Mouse (Mus musculus): ENCODE measurements around the gene Cdc34.

Gene Cdc34

GRCm38 (mm10) chr10:79681591-79682245 lies at the start of gene Cdc34:
Gene Cdc34 (plus strand): TSS chr10:79682195.
- DNase-seq = peak; percentile 100

- no peak for DNase-seq
Observed at GRCm38 (mm10) chr10:79633006-79633777, 48.8 kb upstream of the Cdc34 start.

GRCm38 (mm10) chr10:79636287-79636686 lies 45.7 kb upstream of the Cdc34 start:
- DNase-seq = no peak

DNA sequence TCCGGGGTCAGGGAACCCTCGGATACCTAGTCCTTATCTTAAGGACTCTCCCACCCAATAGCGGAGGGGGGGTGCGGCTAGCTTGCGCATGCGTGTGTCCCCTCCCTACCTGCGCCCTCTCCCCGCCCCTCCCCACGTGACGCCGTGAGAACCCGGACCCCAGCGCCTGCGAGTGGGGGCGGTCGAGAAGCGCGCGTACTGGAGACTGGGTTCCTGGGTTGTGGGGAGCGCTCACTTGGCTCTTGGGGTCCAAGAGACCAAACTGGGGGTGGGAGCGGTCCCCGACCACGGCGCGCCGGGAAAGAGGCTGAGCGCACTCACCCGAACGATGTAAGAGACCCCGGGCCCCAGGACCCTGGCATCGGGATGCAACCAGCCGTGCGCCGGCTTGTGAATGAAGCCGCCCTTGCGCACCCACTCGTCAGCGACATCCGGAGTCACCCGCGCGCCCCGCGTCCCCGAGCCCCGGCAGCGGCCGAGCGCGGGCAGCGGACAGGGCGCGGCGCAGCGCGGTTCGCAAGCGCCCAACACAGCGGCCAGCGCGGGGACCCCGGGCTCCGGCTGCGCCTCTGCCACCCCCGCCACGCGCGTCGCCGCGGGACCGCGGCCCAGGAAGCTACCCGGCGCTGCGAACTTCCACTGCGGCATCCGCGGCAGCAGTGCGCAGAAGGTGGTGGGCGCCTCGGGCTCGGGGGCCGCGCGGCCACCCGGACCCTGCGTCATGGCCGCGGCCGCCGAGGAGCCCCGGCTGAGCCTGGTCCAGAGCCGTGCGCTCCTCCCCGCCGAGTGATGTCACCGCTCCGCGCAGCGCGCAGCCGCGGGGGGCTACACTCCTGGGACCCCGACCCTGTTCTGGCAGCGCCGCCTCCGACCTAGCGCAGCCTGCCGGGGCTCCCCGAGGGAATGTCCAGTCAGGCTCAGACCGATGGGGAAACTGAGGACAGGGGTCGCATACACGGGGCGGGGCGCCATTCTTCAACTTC lies 44.6 kb upstream of the Cdc34 start, which contains the start of gene Shc2:
Shc2 (minus strand) TSS at position 791 of the 983 bp plus-strand sequence.
- no peak for DNase-seq

DNA sequence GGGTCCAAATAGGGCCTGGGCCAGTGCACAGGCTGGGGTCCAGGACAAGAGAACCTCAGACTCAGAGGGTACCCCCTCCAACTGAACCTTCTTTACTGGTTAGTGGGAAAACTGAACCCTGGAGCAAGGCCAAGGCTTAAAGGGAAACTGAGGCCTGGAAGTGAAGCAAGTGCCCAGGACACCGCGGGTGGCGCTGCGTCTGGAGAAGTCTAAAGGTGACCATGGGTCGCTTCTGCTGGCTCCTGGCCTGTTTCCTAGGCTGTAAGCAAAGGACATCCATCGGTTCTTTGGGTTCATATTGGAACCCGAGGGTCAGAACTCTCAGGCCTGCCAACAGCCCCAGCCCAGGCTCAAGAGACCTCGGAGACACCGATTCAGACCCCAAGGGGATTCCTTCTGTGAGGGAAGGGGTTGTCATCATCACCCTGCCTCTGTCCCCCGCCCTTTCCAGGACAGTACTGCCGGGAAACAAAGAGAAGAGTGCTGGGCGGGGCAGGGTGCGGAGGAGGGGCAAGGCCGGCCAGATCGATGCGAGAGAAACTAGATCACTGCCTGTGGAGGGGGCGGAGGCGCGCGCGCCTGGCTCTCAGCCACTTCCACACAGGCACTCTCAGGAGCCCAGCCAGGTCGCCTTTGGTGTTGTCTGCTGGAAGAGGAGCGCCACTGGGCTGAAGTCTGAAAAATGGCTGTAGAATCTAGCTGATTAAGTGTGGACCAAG lies 43.4 kb upstream of the Cdc34 start:
- no peak for DNase-seq

GRCm38 (mm10) chr10:79645711-79646110 lies 36.3 kb upstream of the Cdc34 start, which contains the start of gene Odf3l2:
Gene Odf3l2 (minus strand): TSS chr10:79645738.
- DNase-seq = no peak

DNA sequence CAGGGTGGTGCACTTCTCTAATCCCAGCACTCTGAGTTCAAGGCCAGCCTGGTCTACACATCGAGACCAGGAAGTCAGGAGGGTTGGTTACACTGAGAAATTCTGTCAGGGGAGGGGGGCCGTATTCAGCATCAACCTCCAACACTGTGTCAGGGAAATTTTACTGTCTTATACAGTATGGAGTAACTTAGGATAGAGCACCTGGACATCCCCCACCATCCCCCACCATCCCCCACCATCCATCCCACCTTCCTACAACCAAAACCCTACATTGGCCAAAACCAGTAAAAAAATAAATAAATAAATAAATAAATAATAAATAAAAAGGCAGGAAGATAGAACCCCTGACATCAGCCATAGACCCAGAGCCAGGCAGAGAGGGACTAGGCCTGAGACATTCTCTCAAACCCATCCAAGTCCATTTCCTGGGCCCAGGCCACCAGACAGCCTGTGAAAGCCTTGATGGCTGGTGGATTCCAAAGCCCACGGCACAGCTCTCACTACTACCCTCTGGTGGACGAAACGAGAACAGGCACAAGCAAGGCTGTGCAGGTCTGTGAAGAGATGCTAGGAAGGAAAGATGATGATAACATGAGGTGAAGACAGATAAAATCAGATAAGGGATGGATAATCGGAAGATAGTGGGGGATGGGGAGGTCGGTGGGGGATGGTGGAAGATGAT lies 32.8 kb upstream of the Cdc34 start:
- DNase-seq = peak; percentile 46

- DNase-seq = no peak
Observed at GRCm38 (mm10) chr10:79652789-79653188, 29.2 kb upstream of the Cdc34 start.

- no peak for DNase-seq
Observed at GRCm38 (mm10) chr10:79654946-79655395, 27.0 kb upstream of the Cdc34 start.

DNA sequence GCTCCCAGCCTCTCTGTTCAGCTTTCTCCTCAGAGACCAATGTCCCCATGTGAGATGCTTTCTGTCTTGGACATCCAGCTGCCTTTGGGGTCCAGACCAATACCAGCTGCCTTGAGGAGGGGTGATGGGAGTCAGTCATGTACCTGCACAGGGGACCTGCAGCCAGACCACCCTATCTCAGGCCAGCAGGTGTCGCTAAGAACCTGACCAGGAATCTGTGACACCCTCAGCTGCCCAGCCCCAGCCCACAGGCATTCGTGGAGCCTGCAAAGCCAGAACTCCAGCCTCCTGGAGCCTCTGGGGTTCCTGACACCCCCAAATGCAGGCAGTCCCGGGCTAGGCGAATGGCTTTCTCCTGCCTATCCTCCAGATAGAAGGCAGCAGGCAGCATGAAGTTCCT lies 23.2 kb upstream of the Cdc34 start:
- no peak for DNase-seq

DNA sequence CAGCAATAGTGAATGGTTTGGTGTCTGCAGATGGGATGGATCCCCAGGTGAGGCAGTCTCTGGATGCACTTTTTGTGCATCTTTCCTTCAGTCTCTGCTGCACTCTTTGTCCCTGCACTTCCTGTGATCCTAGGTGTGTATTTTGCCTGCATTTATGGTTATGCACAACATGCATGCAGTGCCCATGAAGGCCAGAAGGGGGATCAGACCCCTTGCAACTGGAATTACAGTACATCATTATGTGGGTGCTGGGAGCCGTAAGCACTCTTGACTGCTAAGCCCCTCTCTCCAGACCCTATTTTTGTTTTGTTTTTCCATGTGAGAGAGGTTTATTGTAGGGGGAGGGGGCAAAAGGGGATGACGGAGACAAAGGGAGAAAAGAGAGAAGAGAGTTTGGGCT lies 21.7 kb upstream of the Cdc34 start:
- no peak for DNase-seq

DNA sequence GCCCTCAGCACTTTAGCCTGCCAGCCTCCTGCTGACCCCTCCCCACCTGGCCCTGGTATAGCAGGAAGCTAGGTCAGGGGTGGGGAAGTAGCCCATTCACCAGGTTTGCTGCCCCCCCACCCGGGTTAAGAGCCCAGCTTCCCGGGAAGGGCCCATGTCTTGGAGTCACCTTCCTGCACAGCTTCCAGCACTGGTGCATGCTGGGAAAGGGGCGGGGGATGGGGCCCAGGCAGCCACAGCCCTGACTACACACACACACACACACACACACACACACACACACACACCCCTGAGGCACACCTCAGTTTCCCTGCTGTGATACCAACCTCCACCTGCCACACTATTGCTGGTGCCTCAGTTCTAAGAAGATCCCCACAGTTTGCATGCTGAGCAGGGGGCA lies 20.1 kb upstream of the Cdc34 start:
- no peak for DNase-seq

- no peak for DNase-seq
Observed at GRCm38 (mm10) chr10:79664131-79664665, 17.8 kb upstream of the Cdc34 start, which contains the start of gene Madcam1. Gene Madcam1 (plus strand): TSS chr10:79664559.

DNA sequence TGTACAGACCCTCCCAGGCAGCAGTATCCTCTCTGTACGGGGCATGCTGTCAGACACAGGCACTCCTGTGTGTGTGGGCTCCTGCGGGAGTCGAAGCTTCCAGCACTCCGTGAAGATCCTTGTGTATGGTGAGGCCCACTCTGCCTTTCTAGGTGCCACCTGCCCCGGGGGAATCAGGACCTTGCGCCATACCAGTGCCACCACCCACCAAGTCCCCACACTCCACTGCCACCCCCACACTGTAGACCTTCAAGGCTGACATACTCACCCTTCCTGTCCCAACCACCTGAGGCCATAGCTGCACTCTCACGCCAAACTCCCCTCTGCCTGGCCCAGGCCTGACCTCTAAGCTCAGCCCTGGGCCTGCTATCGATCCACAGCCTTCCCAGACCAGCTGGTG lies 16.9 kb upstream of the Cdc34 start:
- DNase-seq = no peak

DNA sequence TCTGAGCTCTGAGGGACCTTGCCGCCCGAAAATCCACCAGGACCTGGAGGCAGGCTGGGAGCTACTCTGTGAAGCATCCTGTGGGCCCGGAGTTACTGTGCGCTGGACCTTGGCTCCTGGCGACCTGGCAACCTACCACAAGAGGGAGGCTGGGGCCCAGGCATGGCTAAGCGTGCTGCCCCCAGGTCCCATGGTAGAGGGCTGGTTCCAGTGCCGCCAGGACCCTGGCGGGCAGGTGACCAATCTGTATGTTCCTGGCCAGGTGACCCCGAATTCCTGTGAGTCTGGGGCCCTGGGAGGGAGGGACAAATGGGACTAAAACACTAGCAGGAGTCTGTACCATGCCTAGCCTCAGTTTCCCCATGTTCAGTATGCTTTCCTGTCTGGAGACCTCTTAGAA lies 15.5 kb upstream of the Cdc34 start:
- DNase-seq = no peak

- DNase-seq = no peak
Observed at GRCm38 (mm10) chr10:79668076-79668475, 13.9 kb upstream of the Cdc34 start.

GRCm38 (mm10) chr10:79668771-79669575 lies 13.0 kb upstream of the Cdc34 start, which contains the start of gene Tpgs1:
Gene Tpgs1 (plus strand): TSS chr10:79669369.
- peak; percentile 94 for DNase-seq

DNA sequence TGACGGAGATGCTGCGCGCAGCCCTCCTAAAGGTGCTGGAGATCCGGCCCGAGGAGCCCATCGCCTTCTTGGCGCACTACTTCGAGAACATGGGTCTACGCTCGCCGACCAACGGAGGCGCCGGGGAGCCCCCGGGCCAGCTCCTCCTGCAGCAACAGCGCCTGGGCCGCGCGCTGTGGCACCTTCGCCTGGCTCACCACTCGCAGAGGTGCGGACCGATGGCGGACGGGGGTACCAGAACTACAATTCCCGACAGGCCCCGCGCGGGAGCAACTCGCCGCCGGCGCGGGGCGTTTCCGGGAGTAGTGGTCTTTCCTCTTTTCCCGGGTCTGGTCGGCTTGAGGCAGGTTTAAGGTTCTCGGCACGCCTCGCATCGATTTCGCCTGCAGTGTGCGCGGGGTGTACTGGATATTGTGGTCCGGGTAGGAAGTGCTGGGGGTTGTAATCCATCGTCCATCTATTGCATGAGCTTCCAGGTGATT lies 12.4 kb upstream of the Cdc34 start:
- peak; percentile 69 for DNase-seq

DNA sequence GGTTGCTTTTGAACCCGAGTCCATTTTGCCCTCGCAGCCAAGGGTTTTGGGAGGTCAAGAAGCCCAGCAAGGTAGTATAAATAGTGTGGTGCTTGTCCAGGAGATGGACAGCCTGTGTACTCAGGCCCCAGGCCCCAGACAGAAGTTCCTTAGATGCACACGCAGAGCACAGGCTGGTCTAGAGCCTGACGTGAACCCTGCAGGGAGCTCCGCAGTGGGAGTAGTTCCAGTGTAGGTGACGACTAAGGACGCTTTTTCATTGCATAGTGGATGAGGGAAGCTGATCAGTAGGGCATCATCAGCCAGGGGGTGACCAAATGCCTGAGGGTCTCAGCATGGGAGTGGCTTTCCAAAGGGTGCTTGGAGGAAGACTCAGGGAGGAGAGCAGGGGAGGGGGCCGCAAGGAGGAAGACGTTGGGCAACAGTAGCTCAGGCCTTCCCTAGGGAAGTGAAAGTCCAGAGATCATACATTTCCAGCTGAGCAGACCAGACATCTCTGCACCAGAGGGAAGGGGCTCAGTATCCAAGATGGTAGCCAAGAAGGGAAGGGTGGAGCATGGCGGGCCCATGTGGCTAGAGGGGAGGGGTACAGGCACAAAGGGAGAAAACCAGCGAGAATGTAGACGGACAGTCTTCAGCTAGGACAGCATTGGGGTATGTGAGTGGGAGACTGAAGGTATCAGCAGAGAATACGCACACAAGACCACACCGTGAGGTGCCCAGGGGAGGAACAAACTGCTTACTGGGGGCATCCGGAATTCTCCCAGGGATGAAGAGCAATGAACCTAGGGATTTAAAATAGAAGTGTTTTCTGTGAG lies 11.7 kb upstream of the Cdc34 start:
- no peak for DNase-seq

Measured in kidney, adult 11 months (tissue).